Mouse (Mus musculus) bone marrow, adult 2 months (tissue): ENCODE data around the gene Asb2.

ENCODE experiments used
- CTCF ChIP-seq: fragments of 200-500 bp; IDR thresholded peaks from 2 replicates; pipeline ENCODE4 v1.5.1; 2011; ENCODE audit warnings: low read length, control low read depth; ENCODE audit not compliant: control insufficient read depth, insufficient read depth
- POLR2A ChIP-seq: fragments of 200-500 bp; IDR thresholded peaks from 2 replicates; pipeline ENCODE4 v1.6.1; 2011; ENCODE audit warnings: low read depth, mild to moderate bottlenecking, control low read depth, low read length, borderline replicate concordance; ENCODE audit not compliant: control insufficient read depth

DNA sequence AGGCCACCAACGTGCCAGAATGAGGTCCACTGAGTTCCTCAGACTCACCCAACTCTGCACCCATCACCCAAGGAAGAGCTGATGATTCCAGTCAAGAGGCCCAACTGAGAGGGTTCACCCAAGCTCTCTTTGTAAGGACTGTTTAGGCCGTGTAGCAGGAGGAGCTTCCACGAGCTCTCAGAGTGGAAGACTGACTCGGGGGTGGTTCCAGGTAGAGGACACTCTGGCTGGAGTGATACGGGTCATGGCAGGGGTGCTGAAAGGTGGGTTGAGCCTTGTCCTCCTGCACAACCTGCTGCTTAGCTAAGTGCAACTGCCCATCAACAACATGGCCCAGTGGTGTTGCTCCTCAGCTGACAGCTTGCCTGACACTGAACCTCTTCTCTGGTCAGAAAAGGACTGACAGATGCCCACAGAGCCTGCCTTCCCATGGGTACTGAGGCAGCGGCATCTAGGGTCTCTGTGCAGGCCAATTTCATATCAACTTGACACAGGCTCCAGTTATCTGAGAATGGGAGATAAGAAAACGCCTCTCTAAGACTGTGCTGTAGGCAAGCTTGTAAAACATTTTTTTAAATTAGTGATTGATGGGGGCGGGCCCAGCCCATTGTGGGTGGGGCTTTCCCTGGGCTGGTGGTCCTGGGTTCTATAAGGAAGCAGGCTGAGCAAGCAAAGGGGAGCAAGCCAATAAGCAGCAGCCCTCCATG, 17.9 kb upstream of the Asb2 start:
- TF ChIP-seq POLR2A, result no peak
- no peak for TF ChIP-seq CTCF
